Mouse (Mus musculus) lung, postnatal 0 days (tissue): Measurements from ENCODE around the gene Gm17482. TPM values are rescaled to one million over a fixed set of nuclear protein-coding genes. Genes with fewer than 3 reads are reported as not detected.

Experiments
- ATAC-seq: fragments of 200-750 bp; cut with Nextera tagmentation; 2 replicates; pipeline ENCODE4 v1.8.0; 2017; ENCODE audit warnings: moderate library complexity
- DNase-seq: peaks from one replicate; pipeline ENCODE4 v3.0.0-alpha.2; 2016; ENCODE audit warnings: low spot score
- H3K27ac ChIP-seq: fragments of 300-500 bp; sonication (generic); 2 replicates; pipeline ENCODE4 v1.5.1; 2014; ENCODE audit warnings: antibody characterized with exemption, mild to moderate bottlenecking, low read length, mixed read lengths
- H3K27me3 ChIP-seq: fragments of 300-500 bp; sonication (generic); replicated peaks from 2 replicates; pipeline ENCODE4 v1.6.1; 2014; ENCODE audit warnings: low read length, mixed read lengths; ENCODE audit not compliant: insufficient read depth
- H3K36me3 ChIP-seq: fragments of 300-500 bp; sonication (generic); 2 replicates; pipeline ENCODE4 v1.6.1; 2014; ENCODE audit warnings: low read length, mixed read lengths; ENCODE audit not compliant: insufficient read depth
- H3K4me1 ChIP-seq: fragments of 300-500 bp; sonication (generic); 2 replicates; pipeline ENCODE4 v1.6.1; 2014; ENCODE audit warnings: antibody characterized with exemption, low read depth, low read length, mixed read lengths; ENCODE audit not compliant: insufficient read depth
- H3K4me2 ChIP-seq: fragments of 300-500 bp; sonication (generic); replicated peaks from 2 replicates; pipeline ENCODE4 v1.6.1; 2014; ENCODE audit warnings: low read depth, mild to moderate bottlenecking, low read length, moderate library complexity, mixed read lengths
- H3K4me3 ChIP-seq: fragments of 300-500 bp; sonication (generic); 2 replicates; pipeline ENCODE4 v1.5.1; 2014; ENCODE audit warnings: low read depth, low read length
- H3K9ac ChIP-seq: fragments of 300-500 bp; sonication (generic); replicated peaks from 2 replicates; pipeline ENCODE4 v1.6.1; 2014; ENCODE audit warnings: low read depth, mild to moderate bottlenecking
- H3K9me3 ChIP-seq: fragments of 300-500 bp; sonication (generic); 2 replicates; pipeline ENCODE4 v1.6.1; 2016; ENCODE audit warnings: low read length, mixed read lengths
- CTCF ChIP-seq: IDR thresholded peaks from 2 replicates; pipeline ENCODE4 v1.5.1; 2016; ENCODE audit warnings: antibody characterized with exemption, mild to moderate bottlenecking
- EP300 ChIP-seq: IDR thresholded peaks from 2 replicates; pipeline ENCODE4 v1.6.1; 2016; ENCODE audit warnings: antibody characterized with exemption, mild to moderate bottlenecking, control low read depth
- WGBS: fragments of 180-500 bp; shearing (Covaris S2); extraction: QIAGEN DNeasy Blood & Tissue Kit; methylation state at CpG from one replicate; pipeline ENCODE4 v1.1.7; 2014; 5-methylcytosine and 5-hydroxymethylcytosine counted together
- polyA plus RNA-seq: library from polyadenylated mRNA; unstranded; fragments of >200 nt; fragmentation: Nextera tagmentation; extraction: Ambion mirVana; gene quantifications from 2 replicates; pipeline ENCODE4 v1.2.1, GENCODE M21; 2015

The Gm17482 gene
- polyA plus RNA-seq: not detected in 2 replicates

- 68% methylated on average over 4 of the region's 4 CpGs for WGBS
- H3K4me3 ChIP-seq: no peak within 1 kb of the TSS
- no peaks in the 10 kb centered on the region for H3K27me3 ChIP-seq
- H3K9ac ChIP-seq: no peak within 1 kb of the TSS
- DNase-seq: no peak
- TF ChIP-seq CTCF (no peak), EP300 (no peak)
- no peak within 1 kb of the TSS for H3K4me2 ChIP-seq
- no peaks in the 10 kb centered on the region for H3K9me3 ChIP-seq
- H3K36me3 ChIP-seq: no peaks in the 10 kb centered on the region
- no peak for ATAC-seq
- H3K4me1 ChIP-seq: 0 out of 2 replicates have a peak, but pooled peaks cover under 1% of the 10 kb centered on the region
- H3K27ac ChIP-seq: no peak within 1 kb of the TSS
These were observed at the start of gene Gm17482 for GRCm38 (mm10) chr6:115227043-115227442. TSS of gene Gm17482 (plus strand) at chr6:115227343.

GRCm38 (mm10) chr6:115178826-115179225 lies 48.3 kb upstream of the Gm17482 start:
- Histone ChIP-seq H3K4me1 (no peaks in the 10 kb centered on the region), H3K9me3 (no peaks in the 10 kb centered on the region), H3K27ac (no peak overlapping the region), H3K9ac (no peak overlapping the region), H3K36me3 (no peaks in the 10 kb centered on the region), H3K27me3 (no peaks in the 10 kb centered on the region), H3K4me3 (no peak overlapping the region), H3K4me2 (no peak overlapping the region)
- ATAC-seq (no peak), DNase-seq (peak; percentile 64)
- WGBS: 17% methylated on average over 3 of the region's 3 CpGs
- TF ChIP-seq CTCF (no peak), EP300 (no peak)

GRCm38 (mm10) chr6:115181094-115181493 lies 46.0 kb upstream of the Gm17482 start:
- TF ChIP-seq EP300 (no peak), CTCF (no peak)
- no peak for DNase-seq
- Histone ChIP-seq H3K9me3 (no peaks in the 10 kb centered on the region), H3K27ac (no peak overlapping the region), H3K4me1 (no peaks in the 10 kb centered on the region), H3K4me3 (no peak overlapping the region), H3K9ac (no peak overlapping the region), H3K4me2 (no peak overlapping the region), H3K27me3 (no peaks in the 10 kb centered on the region), H3K36me3 (no peaks in the 10 kb centered on the region)
- ATAC-seq: no peak
- 68% methylated on average over 2 of the region's 2 CpGs for WGBS

GRCm38 (mm10) chr6:115191111-115191510 lies 36.0 kb upstream of the Gm17482 start:
- H3K27ac ChIP-seq: no peak overlapping the region
- no peak overlapping the region for H3K4me3 ChIP-seq
- no peaks in the 10 kb centered on the region for H3K9me3 ChIP-seq
- 52% methylated on average over 7 of the region's 7 CpGs for WGBS
- no peak for ATAC-seq
- no peak overlapping the region for H3K9ac ChIP-seq
- no peak for DNase-seq
- H3K36me3 ChIP-seq: no peaks in the 10 kb centered on the region
- H3K4me2 ChIP-seq: no peak overlapping the region
- no peaks in the 10 kb centered on the region for H3K4me1 ChIP-seq
- TF ChIP-seq CTCF (no peak), EP300 (no peak)
- no peaks in the 10 kb centered on the region for H3K27me3 ChIP-seq

- Histone ChIP-seq H3K9me3 (no peaks in the 10 kb centered on the region), H3K36me3 (no peaks in the 10 kb centered on the region), H3K27me3 (no peaks in the 10 kb centered on the region), H3K27ac (no peak overlapping the region), H3K9ac (no peak overlapping the region), H3K4me3 (no peak overlapping the region), H3K4me2 (no peak overlapping the region), H3K4me1 (no peaks in the 10 kb centered on the region)
- 24% methylated on average over 3 of the region's 3 CpGs for WGBS
- TF ChIP-seq CTCF (no peak), EP300 (no peak)
- ATAC-seq (no peak), DNase-seq (no peak)
These were observed 26.4 kb upstream of the Gm17482 start for GRCm38 (mm10) chr6:115200753-115201152.

DNA sequence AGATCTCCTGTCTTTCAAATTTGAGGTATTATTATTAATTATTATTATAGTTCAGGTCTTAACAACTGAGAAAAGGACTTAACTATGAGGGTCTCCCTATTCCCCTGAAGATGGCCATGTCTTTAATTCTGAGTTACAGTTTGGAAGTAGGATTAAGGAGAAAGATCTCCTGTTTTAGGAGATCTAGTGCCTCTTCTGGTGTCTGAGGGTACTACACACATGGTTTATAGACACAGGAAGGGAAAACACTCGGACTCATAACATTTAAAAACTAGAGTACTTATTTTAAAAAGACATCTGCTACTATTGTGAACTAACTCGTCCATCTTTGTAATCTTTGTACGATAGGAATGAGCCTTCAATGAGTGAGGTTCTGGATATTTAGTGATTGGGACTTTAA lies 24.1 kb upstream of the Gm17482 start:
- H3K9me3 ChIP-seq: no peaks in the 10 kb centered on the region
- DNase-seq (no peak), ATAC-seq (no peak)
- no peaks in the 10 kb centered on the region for H3K27me3 ChIP-seq
- no peak overlapping the region for H3K9ac ChIP-seq
- TF ChIP-seq EP300: no peak
- H3K27ac ChIP-seq: no peak overlapping the region
- WGBS: 49% methylated on average over 3 of the region's 3 CpGs
- H3K4me1 ChIP-seq: no peaks in the 10 kb centered on the region
- no peak overlapping the region for H3K4me2 ChIP-seq
- H3K4me3 ChIP-seq: no peak overlapping the region
- no peaks in the 10 kb centered on the region for H3K36me3 ChIP-seq

DNA sequence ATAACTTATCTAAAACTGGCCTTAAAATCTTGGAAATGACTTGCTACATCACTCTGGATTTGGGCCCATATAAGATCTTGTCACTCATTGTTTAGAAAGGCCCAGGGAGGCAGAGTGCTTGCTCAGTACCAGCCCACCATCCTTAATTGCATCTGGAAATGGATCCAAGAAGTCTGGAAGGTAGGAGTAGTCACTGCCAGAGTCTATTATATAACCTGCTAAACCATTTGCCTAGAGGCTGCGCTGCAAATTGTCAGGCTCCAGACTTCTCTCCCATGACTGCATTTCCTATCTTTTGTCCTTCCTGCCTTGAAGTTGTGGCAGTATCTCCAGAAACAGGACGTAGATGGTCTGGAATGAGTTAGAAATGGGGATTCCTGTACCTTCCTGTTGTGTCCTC lies 17.0 kb upstream of the Gm17482 start:
- Histone ChIP-seq H3K4me2 (no peak overlapping the region), H3K9me3 (no peaks in the 10 kb centered on the region), H3K9ac (no peak overlapping the region), H3K4me1 (no peaks in the 10 kb centered on the region), H3K27ac (no peak overlapping the region), H3K27me3 (no peaks in the 10 kb centered on the region), H3K4me3 (no peak overlapping the region), H3K36me3 (no peaks in the 10 kb centered on the region)
- DNase-seq (no peak), ATAC-seq (no peak)
- TF ChIP-seq CTCF (no peak), EP300 (no peak)
- WGBS: 47% methylated on average over 2 of the region's 2 CpGs
